Mouse (Mus musculus) adrenal gland, adult 18-20 months (tissue): ENCODE data around the gene Alkbh3. TPM values are rescaled to one million over a fixed set of nuclear protein-coding genes. Genes with fewer than 3 reads are reported as not detected.

Experiments used
- DNase-seq, 2 experiments: peaks; one replicate each; pipeline ENCODE4 v3.0.0; 2021 to 2022; ENCODE audit warnings: low spot score in 2 of 2
- total RNA-seq, 2 experiments: library from RNA; stranded (reverse); gene quantifications; 1 replicate in 1 of 2; 2 replicates in 1 of 2; pipeline ENCODE4 v1.2.3; 2021

The Alkbh3 gene
- total RNA-seq, 2 experiments from 2014 or later = 43.4 to 58.2 TPM

DNA sequence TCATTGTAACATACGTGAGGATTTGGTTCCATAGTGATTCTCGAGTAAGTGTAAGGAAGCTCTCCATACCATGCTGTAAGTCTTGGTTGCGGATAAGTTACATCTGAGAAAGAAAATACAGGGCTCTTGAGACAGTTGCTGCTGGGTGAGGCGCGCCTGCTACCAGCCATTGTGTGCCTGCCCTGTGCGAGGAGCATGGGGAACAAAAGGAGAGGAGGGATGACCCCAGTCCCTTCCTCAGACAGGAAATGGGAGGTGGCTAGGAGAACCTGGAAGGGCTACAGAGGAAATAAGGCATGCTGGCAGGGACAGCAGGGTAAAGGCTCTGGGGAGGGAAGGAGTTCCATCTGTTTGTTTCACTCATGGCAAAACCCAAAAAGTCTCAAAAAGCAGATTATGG, 9.2 kb downstream of the Alkbh3 start:
- DNase-seq = no peak

DNA sequence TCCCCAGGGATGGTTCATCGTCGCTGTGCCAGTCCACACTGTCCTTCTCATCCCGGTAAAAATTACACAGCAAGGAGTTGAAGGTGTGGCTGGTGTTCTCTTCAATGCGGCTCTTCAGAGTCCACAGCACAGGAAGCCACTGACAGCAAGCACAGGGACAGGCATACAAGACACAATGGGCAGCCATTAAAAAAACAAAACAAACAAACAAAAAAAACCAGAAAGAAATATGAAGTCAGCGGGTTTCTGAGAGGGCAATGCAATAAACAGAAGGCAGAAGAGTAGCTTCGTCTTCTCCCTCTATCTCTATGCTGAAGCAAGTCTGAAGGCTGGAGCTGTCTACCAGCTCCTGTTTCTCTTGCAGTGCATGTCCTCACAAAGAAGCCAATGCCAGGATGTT, 14.4 kb downstream of the Alkbh3 start, which contains the start of gene Gm27027:
Gm27027 (minus strand) TSS at position 101 of the 400 bp plus-strand sequence.
- no peak for DNase-seq

DNA sequence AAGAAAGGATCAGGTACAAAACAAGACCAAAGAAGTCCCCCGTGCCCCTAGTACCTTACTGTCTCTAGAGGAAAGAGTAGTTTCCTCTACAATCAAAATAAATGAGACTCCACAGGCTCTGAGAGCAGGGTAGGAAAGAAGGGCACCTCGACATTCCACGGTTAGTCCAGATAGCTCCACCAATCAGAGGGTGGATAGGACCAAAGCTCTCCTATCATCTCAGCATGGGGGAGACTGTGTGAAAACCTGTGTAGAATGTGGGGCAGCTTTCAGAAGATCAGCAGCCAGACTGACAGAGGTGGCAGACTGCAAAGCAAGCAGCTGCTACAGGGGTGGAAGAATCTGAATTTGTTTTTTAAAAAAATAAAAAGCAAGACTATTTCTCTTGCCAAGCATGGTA, 17.8 kb downstream of the Alkbh3 start:
- DNase-seq = no peak

DNA sequence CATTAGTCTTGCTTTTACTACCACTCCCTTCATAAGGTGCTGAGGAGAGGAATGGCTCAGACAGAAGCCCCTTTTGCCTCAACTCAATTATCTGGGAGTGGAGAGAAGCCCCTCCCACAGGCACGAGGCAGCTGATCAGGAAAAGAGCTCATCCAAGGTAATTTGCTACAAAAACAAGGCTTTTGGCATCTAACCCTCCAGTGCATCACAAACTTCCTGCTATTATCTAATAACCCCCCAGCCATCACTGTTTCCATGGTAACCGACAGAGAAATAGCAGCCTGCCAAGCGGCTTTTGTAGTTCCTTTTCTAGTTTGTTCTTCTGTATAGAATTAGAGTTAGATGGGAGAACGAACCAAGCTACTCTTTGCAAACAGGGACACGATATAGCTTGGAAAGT, 18.3 kb downstream of the Alkbh3 start:
- DNase-seq = no peak

DNA sequence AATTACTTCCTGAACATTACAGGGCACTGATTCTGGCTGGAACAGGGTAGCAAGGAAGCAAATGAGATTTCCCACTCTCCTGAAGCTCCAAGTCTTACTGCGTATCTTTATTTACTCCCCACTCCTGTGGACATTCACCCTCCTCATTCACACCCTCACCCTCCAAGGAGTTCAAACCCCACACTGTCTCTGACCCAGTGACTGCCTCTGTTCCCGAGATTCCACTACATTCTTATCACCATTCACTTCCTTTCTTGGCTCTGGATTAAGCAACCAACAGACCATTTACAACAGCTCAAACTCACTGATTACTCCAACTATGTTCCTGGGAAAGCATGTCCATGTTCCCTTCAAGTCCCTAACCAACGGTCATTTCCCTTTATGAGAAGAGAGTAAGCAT, 19.3 kb downstream of the Alkbh3 start:
- DNase-seq = no peak

DNA sequence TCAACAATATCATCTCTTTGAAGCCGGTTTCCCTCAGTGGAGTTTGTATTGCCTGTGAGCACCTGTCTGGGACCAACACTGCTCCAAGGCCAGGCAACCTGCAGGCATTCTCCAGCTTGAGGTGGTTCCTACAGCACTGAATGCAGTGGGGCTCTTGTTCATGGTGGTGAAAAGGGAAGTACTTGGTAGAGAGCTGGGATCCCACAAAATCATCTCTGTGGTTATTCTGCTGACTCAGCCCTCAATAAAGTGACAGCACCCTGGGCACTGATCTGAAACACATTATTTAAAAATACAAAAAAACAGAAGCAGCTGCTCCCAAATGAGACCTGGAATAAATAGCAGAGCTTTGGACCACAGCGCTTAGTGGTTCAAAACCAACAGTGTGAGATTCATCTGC, 22.2 kb downstream of the Alkbh3 start:
- DNase-seq = no peak

DNA sequence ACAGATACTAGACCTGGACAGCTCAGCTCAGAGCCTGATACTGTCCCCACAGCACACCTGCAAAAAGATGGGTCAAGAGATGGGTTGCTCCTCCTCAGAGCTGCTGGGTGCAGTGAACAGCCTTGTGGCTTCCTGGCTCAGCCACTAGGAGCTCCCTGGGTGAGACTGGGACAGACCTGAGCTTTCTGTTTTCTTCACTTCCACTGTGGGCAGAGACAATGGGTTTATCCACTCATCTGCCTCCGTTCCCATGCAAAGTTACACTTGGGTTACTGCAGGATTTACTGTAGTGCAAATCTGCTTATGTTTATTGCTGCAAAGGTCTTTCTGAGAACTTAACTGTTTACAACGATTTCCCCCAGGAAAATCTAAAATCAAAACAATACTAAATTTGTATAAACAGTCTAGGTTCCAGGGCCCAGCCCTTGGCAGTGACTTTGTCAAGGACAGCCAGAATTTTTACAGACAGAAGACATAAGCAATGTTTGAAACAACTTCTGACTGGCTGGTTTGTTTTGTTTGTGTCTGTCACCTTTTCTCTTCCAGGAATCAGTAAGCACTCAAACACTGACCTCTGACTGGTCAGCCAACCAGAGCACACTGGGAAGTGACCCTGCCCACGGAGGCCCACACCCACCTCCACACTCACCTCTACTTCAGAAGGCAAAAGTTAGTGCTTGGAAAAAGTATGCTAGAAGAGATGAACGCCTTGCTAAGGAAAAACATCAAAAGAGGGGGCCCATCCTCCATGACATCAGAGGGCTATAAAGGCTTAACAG, 28.0 kb downstream of the Alkbh3 start:
- no peak for DNase-seq

DNA sequence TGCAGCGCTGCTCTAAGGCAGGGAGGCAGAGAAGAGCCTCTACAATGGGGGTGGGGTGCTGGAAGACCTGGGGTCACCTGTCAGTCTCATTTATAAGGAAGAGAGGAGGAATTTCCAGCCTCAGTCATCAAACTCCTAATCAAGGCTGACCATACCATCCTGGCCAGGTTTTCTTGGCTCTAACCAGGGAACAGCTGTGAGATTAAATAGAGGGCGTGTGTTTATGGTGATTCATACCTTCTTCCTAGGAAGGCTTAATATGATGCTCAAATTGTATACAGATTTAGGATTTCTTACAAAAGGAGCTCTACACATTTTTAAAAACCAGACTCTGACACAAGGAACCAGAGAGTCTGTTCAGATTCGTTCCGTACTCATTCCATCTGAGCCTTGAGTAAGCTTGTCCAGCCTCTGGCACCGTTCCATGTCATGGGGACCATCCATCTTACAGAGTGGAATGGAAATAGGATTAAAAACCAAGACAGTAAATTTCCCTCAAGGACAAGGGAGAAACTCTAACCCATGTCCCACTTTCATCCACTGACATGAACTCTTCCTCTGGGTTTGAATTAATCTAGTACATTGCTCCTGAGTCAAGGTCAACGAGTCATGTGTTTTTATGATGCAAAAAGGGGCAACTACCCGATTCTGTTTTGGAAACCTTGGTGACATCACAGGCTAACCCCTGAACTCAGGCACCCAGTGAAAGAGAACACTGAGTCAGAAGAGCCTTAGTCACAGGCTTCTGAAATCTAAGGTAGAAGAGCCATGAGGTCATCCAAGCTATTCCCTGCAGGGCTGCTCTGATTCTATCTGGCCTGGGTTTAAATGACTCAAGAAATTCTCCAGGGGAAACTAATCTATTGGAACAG, 31.1 kb downstream of the Alkbh3 start:
- DNase-seq = peak; percentile 57 to 61

DNA sequence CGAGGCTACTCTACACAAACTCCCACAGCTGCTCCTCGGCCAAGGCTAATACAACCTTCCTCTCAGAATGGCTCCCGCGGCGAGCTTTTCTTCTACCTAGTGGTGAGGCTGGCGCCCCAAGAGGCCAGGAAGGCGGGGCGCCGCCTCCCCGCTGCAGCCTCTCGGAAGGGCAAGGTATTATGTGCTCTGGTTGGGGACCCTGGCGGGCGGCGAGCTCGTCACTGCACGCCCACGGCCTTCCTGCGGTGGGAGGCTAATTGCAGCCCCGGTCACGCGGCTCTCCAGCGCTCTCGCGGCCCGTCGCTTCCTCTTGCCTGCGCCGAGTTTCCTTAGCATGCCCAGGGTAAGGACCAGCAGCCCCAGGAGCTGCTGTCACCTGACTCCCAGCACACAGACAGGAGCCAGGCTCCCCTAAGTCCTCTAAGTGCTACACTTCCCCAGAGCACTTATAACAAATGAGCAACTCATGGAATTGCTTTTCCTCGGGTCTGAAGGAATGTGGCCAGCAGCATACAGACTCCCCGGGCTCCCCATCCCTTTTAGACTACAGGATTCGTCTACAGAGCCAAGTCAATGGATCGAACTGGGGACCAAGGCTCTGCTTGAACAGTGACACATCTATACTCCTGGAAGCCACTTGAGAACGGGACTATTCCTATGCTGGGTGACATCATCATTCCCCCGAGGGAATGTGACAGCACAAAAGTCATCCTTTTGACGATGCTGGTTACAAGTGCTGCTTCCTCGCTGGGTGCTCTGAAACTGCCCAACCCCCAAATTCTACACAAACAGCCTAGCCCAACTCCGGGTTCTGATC, 34.0 kb downstream of the Alkbh3 start:
- peak; percentile 47 to 55 for DNase-seq

DNA sequence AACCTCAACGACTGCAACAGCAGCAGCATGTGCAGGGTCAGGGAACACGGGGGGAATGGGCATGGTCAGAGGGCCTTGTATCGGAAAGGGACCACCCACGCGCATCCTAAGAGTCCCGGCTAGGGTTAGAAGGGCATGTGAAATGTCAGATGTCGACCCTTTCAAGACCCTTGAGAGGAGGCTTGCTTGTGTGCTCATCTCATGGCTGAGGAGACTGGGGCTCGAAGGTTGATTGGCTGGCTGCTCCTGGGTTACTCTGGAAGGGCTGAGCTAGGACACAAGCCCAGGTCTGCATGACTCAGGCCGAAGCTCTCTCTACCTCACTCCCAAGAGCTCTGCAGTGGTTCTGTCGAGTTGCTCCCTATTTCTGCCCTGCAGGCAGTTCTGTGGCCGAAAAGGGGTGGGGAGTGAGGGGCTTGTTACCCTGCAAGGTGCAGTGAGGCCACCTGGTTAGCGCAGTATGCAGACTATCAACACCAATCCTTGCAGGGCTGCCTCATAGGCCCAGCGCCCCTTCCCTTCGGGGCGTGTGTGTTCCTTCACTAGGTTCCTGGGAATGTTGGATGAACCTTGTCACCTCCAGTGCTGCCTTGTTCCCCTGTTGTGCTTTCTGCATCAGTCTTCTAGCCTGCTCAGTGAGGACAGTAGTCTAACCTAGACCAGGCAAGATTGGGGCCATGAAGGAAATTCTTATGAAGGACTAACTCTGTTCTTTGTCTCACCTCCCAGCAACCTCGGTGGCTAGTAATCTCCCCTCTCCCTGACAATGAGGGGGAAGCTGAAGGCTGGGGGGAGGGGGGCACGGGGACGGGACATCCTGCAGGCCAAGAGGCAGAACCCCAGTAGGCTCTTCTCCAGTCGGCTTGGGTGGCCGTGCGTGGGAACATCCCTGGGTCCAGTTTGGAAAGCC, 34.8 kb downstream of the Alkbh3 start:
- DNase-seq = no peak

DNA sequence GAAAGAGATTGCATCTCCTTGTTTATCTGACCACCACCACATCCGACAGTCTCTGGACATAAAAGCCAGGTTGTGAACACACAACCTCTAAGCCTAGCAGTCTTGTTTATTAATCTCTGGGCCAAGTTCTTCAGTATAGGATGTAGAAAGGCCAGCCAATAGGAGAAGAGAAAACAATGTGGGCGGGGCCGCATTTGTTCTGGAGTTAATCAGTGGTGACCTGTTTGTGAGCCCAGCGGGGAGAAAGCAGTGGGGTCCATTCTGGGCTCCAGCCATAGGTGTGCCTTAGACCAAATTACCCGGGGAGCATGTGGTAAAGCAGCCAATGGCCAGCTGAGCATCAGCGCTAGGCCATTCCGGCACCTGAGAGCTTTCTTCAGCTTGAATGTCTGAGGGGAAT, 35.6 kb downstream of the Alkbh3 start:
- DNase-seq = no peak

DNA sequence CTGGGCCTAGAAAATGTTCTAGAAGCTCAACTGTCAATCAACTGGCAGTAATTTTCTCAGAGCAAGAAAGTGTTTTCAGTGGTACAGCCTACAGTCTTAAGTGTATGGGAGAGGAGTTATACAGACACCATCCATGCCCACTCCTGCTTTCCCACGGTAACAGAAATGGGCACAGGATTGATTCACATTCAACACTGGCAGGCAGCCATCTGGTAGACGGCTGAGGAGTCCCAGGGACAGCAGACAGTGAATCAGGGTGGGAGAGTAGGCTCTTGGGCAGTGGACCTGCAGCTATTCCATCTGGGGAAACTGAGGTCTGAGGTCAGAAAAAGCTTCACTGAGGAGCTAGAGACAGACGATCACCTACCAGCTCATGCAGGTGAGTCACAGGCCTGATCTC, 39.0 kb downstream of the Alkbh3 start:
- no peak for DNase-seq

DNA sequence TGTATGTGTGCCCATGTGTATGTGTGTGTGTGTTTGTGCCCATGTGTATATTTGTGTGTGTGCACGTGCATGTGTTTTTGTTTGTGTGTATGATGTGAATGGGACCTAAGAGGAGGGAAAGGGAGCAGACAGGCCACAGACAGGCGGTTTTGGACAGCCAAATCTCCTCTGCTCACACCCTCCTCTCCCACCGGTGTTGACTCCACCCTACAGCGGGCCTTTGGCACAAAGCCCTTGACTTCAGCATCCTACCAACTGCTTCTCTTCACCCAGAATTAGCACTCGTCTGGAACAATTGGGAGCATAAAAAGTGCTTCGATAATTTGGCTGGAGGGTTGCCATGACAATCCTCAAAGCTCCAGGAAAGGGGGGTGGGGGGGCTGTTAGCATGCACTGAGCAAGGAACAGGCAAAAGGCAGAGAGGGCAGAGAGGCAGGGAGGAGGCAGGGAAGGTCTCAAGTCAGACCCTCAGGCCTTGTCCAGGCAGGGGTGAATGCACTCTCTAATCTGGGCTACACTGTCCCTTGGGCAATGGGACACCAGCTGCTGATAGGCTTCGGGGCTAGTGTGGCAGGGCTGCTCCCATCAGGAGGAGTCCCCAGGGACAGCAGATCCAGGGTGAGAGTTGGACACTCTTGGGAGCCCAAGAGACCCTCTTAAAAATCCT, 46.0 kb downstream of the Alkbh3 start:
- DNase-seq = no peak

DNA sequence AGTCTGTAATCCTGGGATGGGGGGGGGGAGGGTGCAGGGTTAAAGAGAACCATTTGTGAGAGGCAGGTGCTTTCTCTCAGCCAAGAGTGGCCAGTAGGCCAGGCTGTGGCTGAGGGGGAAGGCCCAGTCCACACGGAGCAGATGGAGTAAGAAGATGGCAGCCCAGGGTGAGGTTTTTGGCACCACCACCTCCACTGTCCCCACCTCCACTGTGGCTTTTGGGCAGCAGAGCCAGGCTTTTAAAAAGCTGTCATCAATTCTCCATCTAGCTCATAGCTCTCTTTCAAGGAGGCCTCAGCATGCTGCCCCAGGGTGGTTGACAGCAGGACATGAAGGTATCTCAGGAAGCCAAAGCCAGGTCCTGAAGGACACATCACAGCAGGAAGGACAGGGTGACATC, 46.8 kb downstream of the Alkbh3 start:
- DNase-seq = no peak

DNA sequence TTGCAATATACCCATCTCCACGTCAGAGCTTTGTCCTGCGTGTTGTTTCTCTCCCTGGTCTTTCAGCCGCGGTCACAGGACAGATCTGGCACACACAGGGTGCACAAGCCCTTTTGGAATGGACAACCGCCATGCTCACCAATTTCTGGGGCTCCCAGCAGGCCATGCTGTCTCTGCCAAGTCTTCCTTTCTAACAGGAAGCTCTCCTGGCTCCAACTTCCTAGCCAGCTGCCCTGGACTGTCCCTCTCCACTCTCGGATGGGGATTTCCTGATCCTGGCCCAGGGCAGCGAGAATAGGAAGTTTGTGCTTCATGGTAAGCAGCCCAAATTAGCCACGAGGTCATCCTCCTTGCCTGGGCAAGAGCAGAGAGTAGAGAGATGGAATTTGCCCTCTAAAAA, 48.9 kb downstream of the Alkbh3 start:
- no peak for DNase-seq

DNA sequence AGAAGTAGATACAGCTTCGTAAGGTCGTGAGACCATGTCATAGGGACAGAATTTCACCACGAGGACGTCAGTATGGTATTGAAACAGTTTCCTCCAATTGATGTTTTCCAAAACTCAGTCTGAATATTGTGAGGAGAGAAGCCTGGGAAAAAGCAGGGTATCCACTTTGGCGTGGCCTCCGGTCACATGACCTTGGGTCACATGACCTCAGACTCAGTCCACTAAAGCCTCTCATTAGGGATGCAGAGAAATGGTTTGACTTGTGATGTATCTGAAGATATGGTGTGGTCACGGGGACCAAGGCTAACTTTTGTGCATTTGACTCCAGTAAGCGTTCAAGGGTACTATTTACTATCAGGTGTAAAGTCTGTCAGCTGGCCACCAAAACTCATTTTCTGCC, 51.3 kb downstream of the Alkbh3 start:
- no peak for DNase-seq

DNA sequence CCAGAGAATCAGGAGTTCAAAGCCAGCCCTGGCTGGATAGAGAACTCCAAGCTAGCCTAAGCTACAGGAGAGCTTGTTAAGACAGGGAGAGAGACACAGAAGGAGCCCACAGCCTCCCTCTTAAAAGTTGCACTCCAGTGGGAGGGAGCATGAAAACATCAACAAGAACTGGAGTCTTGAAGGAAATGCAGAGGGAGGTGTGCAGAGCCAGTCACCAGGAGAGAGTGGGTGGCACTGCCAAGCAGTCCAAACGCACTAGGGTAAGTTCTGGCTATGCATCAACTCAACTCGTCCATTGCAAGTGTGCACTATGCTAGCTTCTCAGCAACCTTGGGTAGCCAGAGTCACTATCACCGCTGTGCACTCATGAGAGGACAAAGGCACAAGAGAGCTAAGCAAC, 52.4 kb downstream of the Alkbh3 start:
- no peak for DNase-seq

DNA sequence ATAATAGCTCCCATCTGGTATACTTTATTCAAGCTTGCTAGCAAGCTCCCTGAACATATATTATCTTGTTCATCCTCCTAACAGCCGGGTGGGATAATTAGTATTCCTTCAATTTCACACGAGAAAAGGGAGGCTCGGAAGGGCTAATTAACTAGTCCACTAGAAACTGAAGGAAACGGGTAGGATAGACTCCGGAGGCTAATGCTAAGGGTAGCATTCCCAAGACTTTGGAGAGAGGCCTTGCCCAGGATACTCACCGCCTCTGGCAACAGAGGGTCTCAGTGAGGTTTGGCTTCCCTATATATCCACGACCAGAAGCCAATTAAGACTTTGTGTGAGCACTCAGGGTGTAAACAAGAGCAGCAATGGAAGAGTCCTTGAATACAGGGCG, 52.8 kb downstream of the Alkbh3 start:
- DNase-seq = no peak

DNA sequence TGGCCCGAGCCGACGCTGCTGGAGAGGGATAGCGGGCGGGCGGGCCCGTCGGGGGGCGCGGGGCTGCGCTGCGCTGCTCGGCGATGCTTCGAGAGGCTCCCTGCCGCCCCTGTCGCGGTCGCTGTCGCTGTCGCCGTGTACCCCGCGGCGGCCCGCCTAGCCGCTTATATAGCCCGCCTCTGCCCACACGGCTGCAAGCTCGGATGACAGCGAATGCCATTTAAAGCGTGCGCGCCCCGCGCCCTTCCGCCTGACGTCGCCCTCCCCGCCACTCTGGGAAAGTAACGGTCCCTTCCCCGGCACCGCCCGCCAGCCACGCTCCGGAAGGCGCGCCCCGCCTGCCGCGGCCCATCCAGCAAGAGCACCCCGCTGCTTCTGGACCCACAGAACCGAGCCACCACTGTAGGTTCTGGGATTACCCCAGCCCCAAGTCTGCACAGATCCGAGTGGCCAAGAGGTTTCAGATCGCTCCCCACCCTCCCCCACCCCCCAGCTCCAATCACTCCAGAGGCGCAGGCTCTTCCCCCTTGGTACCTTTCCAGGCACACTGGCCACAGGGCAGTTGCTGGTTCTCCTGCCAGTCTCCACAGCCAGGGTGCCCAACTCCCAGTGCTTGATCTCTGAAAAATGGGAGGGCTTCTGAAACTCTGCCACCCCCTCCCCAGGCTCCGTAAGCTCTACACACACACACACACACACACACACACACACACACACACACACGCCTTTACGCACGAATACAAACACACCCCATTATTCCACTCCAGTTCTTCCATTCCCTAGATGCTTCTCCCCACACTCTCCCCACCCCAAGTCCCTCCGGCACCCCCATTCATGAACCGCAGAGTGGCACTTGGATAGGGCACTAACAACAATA, 53.5 kb downstream of the Alkbh3 start, which contains the start of gene Gm13889:
Gm13889 (minus strand) TSS at position 294 of the 877 bp plus-strand sequence.
- DNase-seq = peak; percentile 73 to 75
